Mouse (Mus musculus): ENCODE data around the gene Mical3.

GRCm38 (mm10) chr6:120995541-120995940, 135.3 kb downstream of the Mical3 start:
- TF ChIP-seq CTCF (IDR thresholded peaks at IDR 0.05; ENCODE audit: low read depth), result no peak
- TF ChIP-seq EP300 (IDR thresholded peaks at IDR 0.05; ENCODE audit: low read depth), result no peak

Measured in heart, postnatal 0 days (tissue).